Mouse (Mus musculus) forebrain, embryonic 13.5 days (tissue): ENCODE results near the gene Nav2. TPM values are rescaled to one million over a fixed set of nuclear protein-coding genes. Genes with fewer than 3 reads are reported as not detected.

Source experiments
- ATAC-seq: fragments of 200-750 bp; cut with Nextera tagmentation; 2 replicates; pipeline ENCODE4 v1.8.0; 2017
- H3K27ac ChIP-seq: fragments of 300-500 bp; sonication (generic); 2 replicates; pipeline ENCODE4 v1.5.1; 2015; ENCODE audit warnings: inconsistent platforms, mild to moderate bottlenecking, moderate library complexity
- H3K27me3 ChIP-seq: fragments of 300-500 bp; sonication (generic); 2 replicates; pipeline ENCODE4 v1.6.1; 2015; ENCODE audit warnings: mild to moderate bottlenecking, inconsistent platforms
- H3K36me3 ChIP-seq: fragments of 300-500 bp; sonication (generic); 2 replicates; pipeline ENCODE4 v1.6.1; 2015; ENCODE audit warnings: mild to moderate bottlenecking, inconsistent platforms; ENCODE audit not compliant: poor library complexity, severe bottlenecking
- H3K4me1 ChIP-seq: fragments of 300-500 bp; sonication (generic); 2 replicates; pipeline ENCODE4 v1.6.1; 2015; ENCODE audit warnings: inconsistent platforms
- H3K4me2 ChIP-seq: fragments of 300-500 bp; sonication (generic); 2 replicates; pipeline ENCODE4 v1.6.1; 2015; ENCODE audit warnings: inconsistent platforms, mild to moderate bottlenecking, moderate library complexity
- H3K4me3 ChIP-seq: fragments of 300-500 bp; sonication (generic); 2 replicates; pipeline ENCODE4 v1.5.1; 2015; ENCODE audit warnings: mild to moderate bottlenecking, inconsistent platforms
- H3K9ac ChIP-seq: fragments of 300-500 bp; sonication (generic); 2 replicates; pipeline ENCODE4 v1.6.1; 2015; ENCODE audit warnings: mild to moderate bottlenecking, inconsistent platforms
- H3K9me3 ChIP-seq: fragments of 300-500 bp; sonication (generic); replicated peaks from 2 replicates; pipeline ENCODE4 v1.6.1; 2016; ENCODE audit warnings: inconsistent platforms
- WGBS: fragments of 180-500 bp; shearing (Covaris S2); methylation state at CpG from one replicate; pipeline ENCODE4 v1.1.7; 2015; 5-methylcytosine and 5-hydroxymethylcytosine counted together
- polyA plus RNA-seq: library from polyadenylated mRNA; unstranded; fragments of >200 nt; fragmentation: Nextera tagmentation; extraction: Ambion mirVana; gene quantifications from 2 replicates; pipeline ENCODE4 v1.2.1, GENCODE M21; 2015

Gene Nav2
- polyA plus RNA-seq, 1 experiment from 2014 or later: 11.2 TPM

DNA sequence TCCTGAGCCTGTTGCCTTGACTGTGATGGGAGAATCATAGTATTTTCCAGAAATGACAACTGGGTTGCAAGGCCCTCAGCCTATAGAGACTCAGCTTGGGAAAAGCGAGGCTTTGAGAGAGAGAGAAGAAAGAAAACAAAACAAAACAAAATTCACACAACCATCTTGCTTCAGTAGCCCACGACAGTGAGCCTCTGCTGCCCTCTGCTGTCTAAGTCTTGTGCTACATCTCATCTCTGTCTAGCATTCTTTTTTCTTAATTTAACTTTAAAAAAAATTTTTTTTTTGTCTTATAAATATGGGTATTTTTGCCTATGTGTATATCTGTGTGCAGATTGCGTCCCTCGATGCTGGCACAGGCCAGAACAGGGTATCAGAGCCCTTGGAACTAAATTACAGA, 517.5 kb downstream of the Nav2 start:
- Histone ChIP-seq H3K27ac (no peak overlapping the region), H3K4me2 (peak overlapping the region; percentile 29; the same call in 1 of the 2 replicates), H3K36me3 (no peaks in the 10 kb centered on the region), H3K27me3 (no peaks in the 10 kb centered on the region), H3K4me1 (peaks cover 6% of the 10 kb centered on the region), H3K4me3 (no peak overlapping the region), H3K9me3 (no peaks in the 10 kb centered on the region), H3K9ac (no peak overlapping the region)
- peak; percentile 39 for ATAC-seq
- whole genome bisulfite sequencing: 45% methylated on average over 4 of the region's 4 CpGs

GRCm38 (mm10) chr7:49427843-49428242, 519.3 kb downstream of the Nav2 start:
- Histone ChIP-seq H3K9ac (no peak overlapping the region), H3K27ac (no peak overlapping the region), H3K9me3 (no peaks in the 10 kb centered on the region), H3K4me2 (no peak overlapping the region), H3K4me1 (peaks cover 6% of the 10 kb centered on the region), H3K4me3 (no peak overlapping the region), H3K36me3 (no peaks in the 10 kb centered on the region), H3K27me3 (no peaks in the 10 kb centered on the region)
- 57% methylated on average over 6 of the region's 6 CpGs for WGBS
- ATAC-seq: no peak

DNA sequence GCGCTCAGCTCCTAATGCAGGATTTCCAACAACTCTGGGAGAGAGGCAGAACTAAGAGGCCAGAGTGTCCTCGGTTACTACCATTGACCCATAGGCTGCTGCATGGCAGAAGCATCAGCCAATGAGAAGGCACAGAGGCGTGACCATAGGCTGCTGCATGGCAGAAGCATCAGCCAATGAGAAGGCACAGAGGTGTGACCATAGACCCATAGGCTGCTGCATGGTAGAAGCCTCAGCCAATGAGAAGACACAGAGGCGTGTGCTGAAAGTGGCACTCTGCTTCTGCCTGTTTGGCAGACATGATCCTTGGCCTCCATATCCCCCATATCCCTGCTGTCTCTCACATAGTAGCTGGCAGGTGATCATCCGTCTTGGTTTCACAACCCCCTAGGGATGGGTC, 520.4 kb downstream of the Nav2 start:
- Histone ChIP-seq H3K4me2 (no peak overlapping the region), H3K36me3 (no peaks in the 10 kb centered on the region), H3K9ac (no peak overlapping the region), H3K9me3 (no peaks in the 10 kb centered on the region), H3K4me1 (peaks cover 6% of the 10 kb centered on the region), H3K27me3 (no peaks in the 10 kb centered on the region), H3K4me3 (no peak overlapping the region), H3K27ac (no peak overlapping the region)
- 75% methylated on average over 5 of the region's 5 CpGs for WGBS
- peak; percentile 86 for ATAC-seq

GRCm38 (mm10) chr7:49430808-49431207, 522.3 kb downstream of the Nav2 start:
- H3K36me3 ChIP-seq: no peaks in the 10 kb centered on the region
- H3K4me1 ChIP-seq: peaks cover 5% of the 10 kb centered on the region
- no peak overlapping the region for H3K27ac ChIP-seq
- WGBS: 86% methylated on average over 7 of the region's 7 CpGs
- no peak overlapping the region for H3K4me3 ChIP-seq
- H3K9me3 ChIP-seq: no peaks in the 10 kb centered on the region
- no peak overlapping the region for H3K4me2 ChIP-seq
- ATAC-seq: no peak
- no peaks in the 10 kb centered on the region for H3K27me3 ChIP-seq
- no peak overlapping the region for H3K9ac ChIP-seq

DNA sequence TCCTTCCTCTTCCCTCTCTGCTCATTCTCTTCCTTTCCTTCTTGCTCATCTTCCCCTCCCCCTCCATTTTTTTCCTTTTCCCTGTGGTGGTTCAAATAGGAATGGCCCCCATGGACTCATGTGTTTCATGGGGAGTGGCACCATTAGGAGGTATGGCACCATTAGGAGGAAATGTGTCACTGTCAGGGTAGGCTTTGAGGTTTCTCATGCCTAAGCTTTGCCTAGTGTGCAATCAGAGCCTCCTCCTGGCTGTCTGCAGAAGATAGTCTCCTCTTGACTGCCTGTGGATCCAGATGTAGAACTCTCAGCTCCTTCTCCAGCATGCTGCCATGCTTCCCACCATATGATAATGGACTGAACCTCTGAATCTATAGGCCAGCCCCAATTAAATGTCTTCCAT, 525.4 kb downstream of the Nav2 start:
- no peak overlapping the region for H3K4me2 ChIP-seq
- ATAC-seq: no peak
- H3K4me1 ChIP-seq: peaks cover 4% of the 10 kb centered on the region; the same call in 1 of the 2 replicates
- no peak overlapping the region for H3K9ac ChIP-seq
- H3K27me3 ChIP-seq: no peaks in the 10 kb centered on the region
- H3K4me3 ChIP-seq: no peak overlapping the region
- H3K27ac ChIP-seq: no peak overlapping the region
- no peaks in the 10 kb centered on the region for H3K36me3 ChIP-seq
- no peaks in the 10 kb centered on the region for H3K9me3 ChIP-seq

GRCm38 (mm10) chr7:49436492-49436891, 528.0 kb downstream of the Nav2 start:
- 74% methylated on average over 7 of the region's 7 CpGs for WGBS
- no peak overlapping the region for H3K9ac ChIP-seq
- no peak overlapping the region for H3K4me3 ChIP-seq
- H3K4me1 ChIP-seq: 0 out of 2 replicates have a peak, but pooled peaks cover 4% of the 10 kb centered on the region
- H3K4me2 ChIP-seq: no peak overlapping the region
- no peaks in the 10 kb centered on the region for H3K27me3 ChIP-seq
- H3K36me3 ChIP-seq: no peaks in the 10 kb centered on the region
- H3K9me3 ChIP-seq: no peaks in the 10 kb centered on the region
- ATAC-seq: no peak
- H3K27ac ChIP-seq: no peak overlapping the region

DNA sequence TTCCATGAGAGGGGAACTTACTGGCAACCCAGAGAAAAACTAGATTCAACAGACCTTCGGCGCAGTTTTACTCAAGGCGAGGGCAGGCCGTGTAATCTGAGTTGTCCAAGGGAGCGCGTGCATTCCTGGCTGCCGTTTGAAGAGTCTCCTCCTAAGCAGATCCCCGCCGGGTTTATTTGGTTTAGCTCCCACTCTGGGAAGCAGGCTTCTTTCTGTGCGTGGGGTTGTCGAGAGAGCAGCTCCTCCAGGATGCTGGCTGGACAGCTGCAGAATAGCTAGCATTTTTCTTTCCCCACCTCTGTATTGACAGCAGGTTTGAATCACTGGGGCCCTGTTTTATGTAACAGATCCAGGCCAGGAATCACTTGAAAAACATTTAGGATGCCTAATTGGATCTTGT, 529.4 kb downstream of the Nav2 start:
- Histone ChIP-seq H3K4me3 (no peak overlapping the region), H3K27ac (no peak overlapping the region), H3K4me1 (0 out of 2 replicates have a peak, but pooled peaks cover 4% of the 10 kb centered on the region), H3K36me3 (no peaks in the 10 kb centered on the region), H3K9ac (no peak overlapping the region), H3K27me3 (no peaks in the 10 kb centered on the region), H3K4me2 (no peak overlapping the region), H3K9me3 (no peaks in the 10 kb centered on the region)
- ATAC-seq: no peak
- WGBS: 34% methylated on average over 11 of the region's 11 CpGs

- Histone ChIP-seq H3K4me1 (0 out of 2 replicates have a peak, but pooled peaks cover 4% of the 10 kb centered on the region), H3K9me3 (no peaks in the 10 kb centered on the region), H3K27me3 (no peaks in the 10 kb centered on the region), H3K4me2 (no peak overlapping the region), H3K4me3 (no peak overlapping the region), H3K36me3 (no peaks in the 10 kb centered on the region), H3K27ac (no peak overlapping the region), H3K9ac (no peak overlapping the region)
- ATAC-seq: no peak
- 74% methylated on average over 2 of the region's 2 CpGs for WGBS
Measured at GRCm38 (mm10) chr7:49439136-49439535, 530.6 kb downstream of the Nav2 start.

DNA sequence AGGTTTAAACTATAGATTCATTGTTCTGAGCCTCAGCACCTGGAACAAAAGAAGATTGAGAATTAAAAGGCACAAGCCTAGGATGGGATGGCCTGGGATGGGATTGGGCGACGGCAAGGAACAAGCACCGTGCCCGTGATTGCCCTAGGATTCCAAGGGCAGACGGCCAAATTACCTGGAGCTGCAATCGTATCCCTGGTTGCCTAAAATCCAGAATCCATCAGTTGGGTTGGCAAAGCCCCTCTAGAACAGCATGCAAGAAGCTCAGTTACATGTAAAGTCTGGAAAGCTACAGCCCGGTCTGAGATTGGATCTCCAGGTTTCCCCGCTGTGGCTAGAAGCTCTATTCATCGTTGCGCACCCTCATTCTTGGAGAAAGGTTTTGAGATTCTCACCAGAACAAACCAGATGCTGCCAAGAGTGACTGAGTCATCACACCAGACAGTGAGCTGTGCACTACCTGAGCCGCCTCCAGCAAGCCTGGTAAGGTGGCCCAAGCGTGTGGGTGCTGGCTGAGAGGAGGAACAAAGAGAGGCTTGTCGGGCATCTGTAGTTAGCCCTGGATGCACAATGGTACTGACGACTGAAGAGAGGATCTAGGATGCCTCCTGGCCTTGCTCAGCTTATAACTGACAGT, 531.9 kb downstream of the Nav2 start:
- ATAC-seq: no peak
- 88% methylated on average over 14 of the region's 14 CpGs for WGBS
- H3K27me3 ChIP-seq: no peaks in the 10 kb centered on the region
- 0 out of 2 replicates have a peak, but pooled peaks cover 4% of the 10 kb centered on the region for H3K4me1 ChIP-seq
- H3K9ac ChIP-seq: no peak overlapping the region
- H3K4me3 ChIP-seq: no peak overlapping the region
- no peak overlapping the region for H3K27ac ChIP-seq
- H3K9me3 ChIP-seq: no peaks in the 10 kb centered on the region
- no peak overlapping the region for H3K4me2 ChIP-seq
- no peaks in the 10 kb centered on the region for H3K36me3 ChIP-seq

GRCm38 (mm10) chr7:49442174-49442573, 533.7 kb downstream of the Nav2 start:
- Histone ChIP-seq H3K9ac (no peak overlapping the region), H3K4me1 (0 out of 2 replicates have a peak, but pooled peaks cover 4% of the 10 kb centered on the region), H3K27ac (no peak overlapping the region), H3K4me3 (no peak overlapping the region), H3K36me3 (no peaks in the 10 kb centered on the region), H3K9me3 (no peaks in the 10 kb centered on the region), H3K27me3 (no peaks in the 10 kb centered on the region), H3K4me2 (no peak overlapping the region)
- peak; percentile 33; the same call in 1 of the 2 replicates for ATAC-seq
- WGBS: 65% methylated on average over 8 of the region's 8 CpGs

DNA sequence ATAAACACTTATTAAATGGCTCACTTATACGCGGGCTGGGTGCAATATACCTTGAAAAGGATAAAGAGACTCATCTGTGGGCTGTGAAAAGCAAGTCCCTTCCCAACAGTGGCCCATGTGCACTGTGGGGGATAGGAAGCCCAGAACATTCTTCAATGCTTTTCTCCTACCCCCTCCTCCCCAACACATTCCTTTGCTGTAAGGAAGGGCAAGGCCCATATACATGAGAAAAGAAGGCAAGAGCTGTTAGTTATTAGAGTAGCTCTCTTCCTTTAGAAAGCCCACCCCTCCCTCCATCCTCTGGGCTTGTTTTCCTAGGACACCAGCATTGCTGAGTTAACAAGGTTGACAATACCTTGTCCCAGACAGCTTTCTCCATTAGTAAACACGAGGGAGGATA, 540.1 kb downstream of the Nav2 start:
- 63% methylated on average over 3 of the region's 3 CpGs for WGBS
- H3K27ac ChIP-seq: no peak overlapping the region

DNA sequence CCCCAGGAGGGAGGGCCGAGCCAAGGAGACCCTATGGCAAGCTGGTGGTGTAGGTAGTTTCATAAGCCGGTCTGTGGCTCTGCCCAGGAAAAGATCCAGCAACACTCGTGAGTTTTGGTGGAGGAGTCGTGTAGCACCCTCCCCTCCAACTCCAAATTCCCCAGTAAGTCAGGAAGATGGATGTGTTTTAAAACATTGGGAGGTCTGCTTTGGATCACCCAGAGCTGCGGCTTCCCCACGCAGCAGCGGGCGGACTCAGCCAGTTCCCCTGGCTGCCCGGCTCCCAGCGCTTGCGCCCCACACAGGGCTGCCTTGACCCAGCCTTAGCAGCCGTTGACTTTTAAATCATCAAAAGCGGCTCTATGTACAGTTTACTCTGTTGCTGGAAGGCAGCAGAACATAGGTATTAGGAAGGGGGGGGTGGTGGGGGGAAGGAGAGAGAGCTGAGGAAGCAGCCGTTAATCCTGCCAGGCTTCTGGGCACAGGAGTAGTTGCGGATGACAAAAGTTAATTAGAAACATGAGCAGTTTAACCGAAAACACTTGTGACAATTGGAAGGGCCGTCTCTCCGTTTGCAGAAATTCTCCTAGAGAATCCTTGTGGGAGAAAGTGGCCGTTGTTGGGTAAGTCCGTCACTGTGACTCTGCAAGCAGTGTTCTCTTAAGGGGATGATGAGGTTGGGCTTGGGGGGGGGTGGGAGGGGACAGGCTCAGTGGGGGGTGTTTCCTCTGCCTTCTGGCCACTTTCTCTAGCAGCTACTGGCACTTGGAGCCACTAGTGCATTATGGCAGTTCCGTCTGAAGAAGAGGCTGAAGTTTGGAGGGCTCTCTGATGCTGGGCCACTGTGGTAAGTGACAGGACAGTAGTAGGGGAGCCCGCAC, 542.0 kb downstream of the Nav2 start:
- ATAC-seq: peak; percentile 36; the same call in 1 of the 2 replicates
- 22% methylated on average over 22 of the region's 22 CpGs for WGBS
- H3K4me1 ChIP-seq: peaks cover 9% of the 10 kb centered on the region
- H3K36me3 ChIP-seq: no peaks in the 10 kb centered on the region
- H3K9ac ChIP-seq: no peak overlapping the region
- H3K27me3 ChIP-seq: peaks cover 7% of the 10 kb centered on the region
- no peaks in the 10 kb centered on the region for H3K9me3 ChIP-seq
- H3K27ac ChIP-seq: no peak overlapping the region
- peak overlapping the region; percentile 32; the same call in 1 of the 2 replicates for H3K4me2 ChIP-seq
- no peak overlapping the region for H3K4me3 ChIP-seq

More for the DNA sequence above, 540.1 kb downstream of the Nav2 start:
- H3K4me2 ChIP-seq: no peak overlapping the region
- H3K9ac ChIP-seq: no peak overlapping the region
- H3K27me3 ChIP-seq: peaks cover 7% of the 10 kb centered on the region
- peaks cover 9% of the 10 kb centered on the region for H3K4me1 ChIP-seq
- ATAC-seq: no peak
- no peak overlapping the region for H3K4me3 ChIP-seq
- H3K36me3 ChIP-seq: no peaks in the 10 kb centered on the region
- no peaks in the 10 kb centered on the region for H3K9me3 ChIP-seq
